Mouse (Mus musculus) hindbrain, embryonic 13.5 days (tissue): ENCODE results near the gene Dazap2. TPM values are rescaled to one million over a fixed set of nuclear protein-coding genes. Genes with fewer than 3 reads are reported as not detected.

Experiments
- ATAC-seq: fragments of 200-750 bp; cut with Nextera tagmentation; 2 replicates; pipeline ENCODE4 v1.8.0; 2017; ENCODE audit warnings: moderate TSS enrichment; ENCODE audit not compliant: low FRiP score
- H3K27ac ChIP-seq: fragments of 300-500 bp; sonication (generic); 2 replicates; pipeline ENCODE4 v1.5.1; 2015; ENCODE audit warnings: inconsistent platforms, mild to moderate bottlenecking, moderate library complexity
- H3K27me3 ChIP-seq: fragments of 300-500 bp; sonication (generic); 2 replicates; pipeline ENCODE4 v1.6.1; 2015; ENCODE audit warnings: mild to moderate bottlenecking, inconsistent platforms
- H3K36me3 ChIP-seq: fragments of 300-500 bp; sonication (generic); 2 replicates; pipeline ENCODE4 v1.6.1; 2015; ENCODE audit warnings: mild to moderate bottlenecking, inconsistent platforms
- H3K4me1 ChIP-seq: fragments of 300-500 bp; sonication (generic); replicated peaks from 2 replicates; pipeline ENCODE4 v1.6.1; 2015; ENCODE audit warnings: inconsistent platforms
- H3K4me2 ChIP-seq: fragments of 300-500 bp; sonication (generic); 2 replicates; pipeline ENCODE4 v1.6.1; 2015; ENCODE audit warnings: inconsistent platforms, mild to moderate bottlenecking, moderate library complexity
- H3K4me3 ChIP-seq: fragments of 300-500 bp; sonication (generic); 2 replicates; pipeline ENCODE4 v1.5.1; 2015; ENCODE audit warnings: mild to moderate bottlenecking, inconsistent platforms
- H3K9ac ChIP-seq: fragments of 300-500 bp; sonication (generic); 2 replicates; pipeline ENCODE4 v1.6.1; 2015; ENCODE audit warnings: mild to moderate bottlenecking, inconsistent platforms
- H3K9me3 ChIP-seq: fragments of 300-500 bp; sonication (generic); 2 replicates; pipeline ENCODE4 v1.6.1; 2016; ENCODE audit warnings: inconsistent platforms
- WGBS: fragments of 180-500 bp; shearing (Covaris S2); methylation state at CpG from one replicate; pipeline ENCODE4 v1.1.7; 2015; 5-methylcytosine and 5-hydroxymethylcytosine counted together
- polyA plus RNA-seq: library from polyadenylated mRNA; unstranded; fragments of >200 nt; fragmentation: Nextera tagmentation; extraction: Ambion mirVana; gene quantifications from 2 replicates; pipeline ENCODE4 v1.2.1, GENCODE M21; 2015

Dazap2 gene
- polyA plus RNA-seq = 150 and 152 TPM in 2 replicates

DNA sequence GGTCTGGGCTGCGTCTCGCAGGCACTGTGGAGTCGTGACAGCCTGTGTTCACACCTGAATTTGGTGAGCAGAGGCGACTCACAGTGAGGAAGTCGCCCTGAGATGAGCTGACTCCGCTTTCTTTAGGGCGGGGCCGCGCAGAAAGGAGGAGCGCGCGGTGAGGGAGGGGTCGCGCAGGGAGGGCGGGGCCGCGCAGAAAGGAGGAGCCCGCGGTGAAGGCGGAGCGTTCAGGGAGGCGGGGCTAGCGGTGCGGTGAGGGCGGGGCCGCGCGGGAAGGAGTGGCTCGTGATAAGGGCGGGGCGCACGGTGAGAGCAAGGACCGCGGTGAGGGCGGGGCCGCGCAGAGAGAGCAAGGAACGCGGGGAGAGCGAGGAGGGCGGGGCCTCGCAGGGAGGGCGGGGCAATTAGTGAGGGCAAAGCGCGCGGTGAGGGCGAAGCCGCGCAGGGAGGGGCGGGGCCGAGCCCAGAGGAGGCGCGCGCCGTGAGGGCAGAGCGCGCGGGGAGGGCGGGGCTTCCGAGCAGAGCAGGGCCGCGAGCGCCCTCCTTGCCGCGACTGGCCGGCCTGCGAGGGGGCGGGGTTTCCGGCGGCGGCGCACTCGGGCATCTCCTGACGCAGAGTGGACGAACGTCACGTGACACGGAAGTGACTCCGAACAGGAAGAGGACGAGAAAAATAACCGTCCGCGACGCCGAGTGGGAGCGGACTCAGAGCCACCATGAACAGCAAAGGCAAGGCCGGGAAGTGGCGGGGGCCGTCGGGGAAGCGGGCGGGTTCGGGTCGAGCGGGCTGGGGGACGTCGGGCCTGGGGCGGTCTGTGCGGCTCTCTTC, at the start of gene Dazap2:
TSS of gene Dazap2 (plus strand) at position 354 of the 829 bp plus-strand sequence.
- Histone ChIP-seq H3K36me3 (peaks cover 28% of the 10 kb centered on the region), H3K27ac (peak within 1 kb of the TSS; percentile 95), H3K4me1 (peaks cover 25% of the 10 kb centered on the region), H3K9me3 (no peaks in the 10 kb centered on the region), H3K27me3 (no peaks in the 10 kb centered on the region), H3K9ac (peak within 1 kb of the TSS; percentile 84), H3K4me3 (peak within 1 kb of the TSS; percentile 62), H3K4me2 (peak within 1 kb of the TSS; percentile 88)
- under 1% methylated on average over 84 of the region's 99 CpGs for WGBS
- ATAC-seq = peak; percentile 85

DNA sequence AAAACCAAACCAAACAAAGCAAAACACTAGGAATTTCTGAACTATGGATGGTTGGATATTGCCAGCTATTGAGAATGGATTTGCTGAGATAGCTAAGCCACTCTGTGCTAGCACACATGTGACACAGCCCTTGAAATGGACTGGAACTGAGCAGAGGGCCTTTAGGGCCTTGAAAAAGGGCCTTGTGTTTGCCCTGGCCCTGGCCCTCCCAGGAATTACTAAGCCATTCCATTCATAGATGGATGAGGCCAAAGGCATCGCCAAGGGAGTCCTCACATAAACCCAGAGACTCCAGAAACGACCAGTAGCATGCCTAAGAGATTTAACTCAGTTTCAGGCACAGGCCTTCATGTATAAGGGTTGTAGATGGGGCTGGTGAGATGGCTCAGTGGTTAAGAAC, 48.6 kb upstream of the Dazap2 start:
- no peaks in the 10 kb centered on the region for H3K36me3 ChIP-seq
- 76% methylated on average over 2 of the region's 2 CpGs for WGBS
- H3K27ac ChIP-seq = no peak overlapping the region
- no peak overlapping the region for H3K4me2 ChIP-seq
- ATAC-seq = no peak
- H3K9me3 ChIP-seq = no peaks in the 10 kb centered on the region
- no peak overlapping the region for H3K9ac ChIP-seq
- no peaks in the 10 kb centered on the region for H3K27me3 ChIP-seq
- no peak overlapping the region for H3K4me3 ChIP-seq
- no peaks in the 10 kb centered on the region for H3K4me1 ChIP-seq

DNA sequence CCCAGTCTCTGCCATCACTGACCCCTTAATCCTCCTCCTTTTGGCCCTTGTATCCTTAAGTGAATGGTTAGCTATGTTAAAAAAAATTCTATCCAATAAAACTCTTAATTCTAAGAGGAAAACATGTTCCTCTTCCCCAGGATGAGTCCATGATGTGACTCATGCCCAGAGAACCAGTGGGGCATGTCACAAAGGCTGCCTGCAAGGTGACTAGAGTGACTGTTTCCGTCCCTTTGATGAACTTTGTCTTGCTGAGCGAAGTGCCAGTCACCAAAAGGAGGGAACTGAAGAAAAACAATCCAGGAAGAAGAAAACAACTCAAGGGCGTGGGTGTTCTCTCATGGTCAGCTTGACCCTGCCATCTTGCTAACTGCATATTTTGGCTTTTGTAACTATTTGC, 45.9 kb upstream of the Dazap2 start:
- Histone ChIP-seq H3K4me1 (0 out of 2 replicates have a peak, but pooled peaks cover 8% of the 10 kb centered on the region), H3K4me3 (no peak overlapping the region), H3K36me3 (no peaks in the 10 kb centered on the region), H3K27ac (no peak overlapping the region), H3K9ac (no peak overlapping the region), H3K9me3 (no peaks in the 10 kb centered on the region), H3K4me2 (no peak overlapping the region), H3K27me3 (no peaks in the 10 kb centered on the region)
- 78% methylated on average over 3 of the region's 3 CpGs for WGBS
- no peak for ATAC-seq

DNA sequence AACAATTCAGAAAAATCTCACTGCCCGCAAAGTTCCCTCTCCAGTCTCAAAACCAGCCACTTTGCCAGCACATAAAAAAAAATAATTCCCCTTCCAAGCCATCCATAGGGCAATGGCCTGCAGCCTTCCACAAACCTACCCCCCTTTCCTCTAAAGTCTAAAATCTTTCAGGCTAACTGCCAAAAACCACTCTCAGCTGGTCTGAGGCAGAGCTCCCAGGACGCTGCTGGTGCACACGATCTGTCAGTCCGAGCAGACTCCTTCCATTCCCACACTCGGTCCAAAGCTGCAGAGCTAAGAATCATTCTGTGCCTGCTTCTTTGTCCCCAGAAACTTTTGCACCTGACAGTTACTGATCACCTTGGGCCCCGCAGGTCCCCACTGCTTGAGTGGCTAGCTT, 41.2 kb upstream of the Dazap2 start:
- H3K9ac ChIP-seq = no peak overlapping the region
- WGBS = 60% methylated on average over 6 of the region's 6 CpGs

DNA sequence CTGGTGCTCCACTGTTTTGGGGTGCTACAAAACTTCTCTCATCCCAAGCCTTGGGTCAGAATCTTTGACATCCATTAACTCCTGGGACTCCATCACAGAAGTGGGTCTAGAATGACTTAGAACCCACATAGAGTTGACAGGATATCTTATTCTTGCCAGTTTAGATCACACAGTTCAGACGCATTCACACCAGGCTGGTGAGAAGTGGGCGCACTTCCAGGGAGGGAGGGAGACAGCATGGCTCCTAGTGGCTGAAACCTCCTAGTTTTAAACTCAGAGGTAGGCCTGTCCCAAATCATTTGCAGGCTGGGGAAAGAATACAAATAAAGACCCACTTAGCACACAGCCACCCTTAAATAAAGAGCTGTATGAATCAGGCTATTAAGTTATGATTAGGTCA, 40.8 kb upstream of the Dazap2 start:
- Histone ChIP-seq H3K9ac (no peak overlapping the region), H3K36me3 (peaks cover 46% of the 10 kb centered on the region), H3K9me3 (no peaks in the 10 kb centered on the region), H3K27ac (peak overlapping the region; percentile 1; the same call in 1 of the 2 replicates), H3K4me1 (0 out of 2 replicates have a peak, but pooled peaks cover 9% of the 10 kb centered on the region), H3K4me3 (no peak overlapping the region), H3K4me2 (no peak overlapping the region), H3K27me3 (no peaks in the 10 kb centered on the region)
- WGBS = 84% methylated on average over 2 of the region's 2 CpGs
- ATAC-seq = no peak

More for the DNA sequence above, 41.2 kb upstream of the Dazap2 start:
- no peaks in the 10 kb centered on the region for H3K9me3 ChIP-seq
- H3K4me2 ChIP-seq = no peak overlapping the region
- no peak overlapping the region for H3K4me3 ChIP-seq
- H3K36me3 ChIP-seq = peaks cover 42% of the 10 kb centered on the region
- 0 out of 2 replicates have a peak, but pooled peaks cover 9% of the 10 kb centered on the region for H3K4me1 ChIP-seq
- no peak for ATAC-seq
- H3K27me3 ChIP-seq = no peaks in the 10 kb centered on the region
- H3K27ac ChIP-seq = peak overlapping the region; percentile 1; the same call in 1 of the 2 replicates

DNA sequence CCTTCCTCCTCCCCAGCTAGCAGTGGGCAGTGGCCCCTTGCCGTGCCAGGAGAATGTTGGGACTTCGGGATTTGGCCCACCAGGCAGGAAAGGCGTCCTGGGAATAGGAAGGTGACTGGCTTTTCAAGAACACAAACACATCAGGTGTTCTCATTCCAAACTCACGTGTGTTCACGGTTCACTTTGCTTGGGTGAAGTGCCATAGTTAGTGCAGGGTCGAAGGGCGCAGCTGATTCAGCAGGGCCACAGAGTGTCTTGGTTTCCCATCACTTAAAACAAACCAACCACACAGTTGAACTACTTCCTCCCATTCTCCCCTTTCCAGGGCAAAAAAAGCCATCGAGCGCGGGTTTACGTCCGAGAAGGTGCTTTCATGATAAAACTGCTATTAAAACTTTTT, 39.8 kb upstream of the Dazap2 start:
- Histone ChIP-seq H3K4me1 (0 out of 2 replicates have a peak, but pooled peaks cover 9% of the 10 kb centered on the region), H3K36me3 (peaks cover 56% of the 10 kb centered on the region), H3K4me2 (no peak overlapping the region), H3K27ac (no peak overlapping the region), H3K27me3 (no peaks in the 10 kb centered on the region), H3K9ac (no peak overlapping the region), H3K4me3 (no peak overlapping the region), H3K9me3 (no peaks in the 10 kb centered on the region)
- ATAC-seq = no peak
- WGBS = 88% methylated on average over 12 of the region's 12 CpGs

DNA sequence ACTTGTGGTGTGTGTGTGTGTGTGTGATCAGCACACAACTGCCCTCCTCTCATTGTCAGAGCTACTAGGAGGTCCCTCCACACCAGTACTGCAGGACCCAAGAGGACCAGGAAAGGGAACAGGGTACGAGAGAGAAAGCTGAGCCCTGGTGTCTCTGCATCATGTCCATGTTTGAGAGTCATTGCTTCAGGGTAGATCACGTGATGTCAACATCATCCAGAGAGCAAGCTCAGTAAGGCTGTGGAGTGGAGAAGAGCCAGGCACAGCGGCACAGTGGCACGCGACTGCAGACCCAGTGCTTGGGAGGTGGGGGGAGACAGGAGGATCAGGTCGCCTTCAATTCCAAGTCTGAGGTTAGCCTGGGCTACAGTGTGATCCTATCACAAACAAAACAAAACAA, 38.8 kb upstream of the Dazap2 start:
- 93% methylated on average over 6 of the region's 6 CpGs for WGBS

DNA sequence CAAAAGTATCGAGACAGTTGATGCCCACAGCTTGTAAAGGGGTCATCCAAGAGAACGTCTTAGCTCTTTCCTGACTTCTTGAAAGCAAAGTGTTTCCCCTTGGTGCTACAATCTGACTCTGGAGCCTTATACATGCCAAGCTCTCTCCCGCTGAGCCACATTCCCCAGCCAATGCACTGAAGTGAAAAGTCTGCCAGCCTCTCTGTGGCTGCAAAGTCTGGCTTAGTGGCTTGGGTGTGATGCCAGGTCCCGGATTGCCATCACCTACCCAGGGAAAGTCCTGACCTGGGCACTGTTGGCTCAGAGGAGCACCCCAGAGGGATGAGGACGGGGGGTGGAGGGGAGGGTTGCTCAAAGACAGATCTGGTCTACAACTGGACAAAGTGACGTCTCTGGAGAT, 38.3 kb upstream of the Dazap2 start:
- peaks cover 69% of the 10 kb centered on the region for H3K36me3 ChIP-seq
- no peaks in the 10 kb centered on the region for H3K9me3 ChIP-seq
- no peak for ATAC-seq
- H3K4me1 ChIP-seq = 0 out of 2 replicates have a peak, but pooled peaks cover 9% of the 10 kb centered on the region
- no peaks in the 10 kb centered on the region for H3K27me3 ChIP-seq
- H3K4me3 ChIP-seq = no peak overlapping the region
- WGBS = 90% methylated on average over 6 of the region's 6 CpGs
- no peak overlapping the region for H3K27ac ChIP-seq
- no peak overlapping the region for H3K4me2 ChIP-seq
- no peak overlapping the region for H3K9ac ChIP-seq

More for the DNA sequence above, 38.8 kb upstream of the Dazap2 start:
- Histone ChIP-seq H3K27ac (no peak overlapping the region), H3K36me3 (peaks cover 66% of the 10 kb centered on the region), H3K9me3 (no peaks in the 10 kb centered on the region), H3K27me3 (no peaks in the 10 kb centered on the region), H3K4me3 (no peak overlapping the region), H3K4me2 (no peak overlapping the region), H3K9ac (no peak overlapping the region), H3K4me1 (0 out of 2 replicates have a peak, but pooled peaks cover 9% of the 10 kb centered on the region)
- no peak for ATAC-seq

DNA sequence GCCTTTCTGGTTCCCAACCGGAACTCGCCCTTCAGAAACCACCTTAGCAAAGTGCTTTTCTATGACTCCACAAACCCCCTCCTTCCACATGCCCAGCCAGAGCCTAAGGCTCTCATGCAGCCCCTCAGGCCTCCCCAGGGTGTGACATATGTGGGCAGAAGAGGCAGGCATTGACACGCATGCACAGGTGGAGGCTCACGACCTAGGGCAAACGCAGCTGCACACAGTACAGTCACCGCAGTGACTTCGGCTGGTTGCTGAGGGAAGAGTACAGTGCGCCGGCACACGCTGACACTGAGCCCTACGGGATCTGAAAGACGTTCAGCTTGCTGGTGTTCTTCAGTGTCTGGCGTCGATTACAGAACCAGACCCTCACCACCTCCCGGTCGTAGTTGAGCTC, 37.2 kb upstream of the Dazap2 start:
- no peak overlapping the region for H3K4me2 ChIP-seq
- ATAC-seq = no peak
- peaks cover 80% of the 10 kb centered on the region for H3K36me3 ChIP-seq
- no peak overlapping the region for H3K9ac ChIP-seq
- no peak overlapping the region for H3K27ac ChIP-seq
- H3K4me1 ChIP-seq = 0 out of 2 replicates have a peak, but pooled peaks cover 9% of the 10 kb centered on the region
- no peaks in the 10 kb centered on the region for H3K9me3 ChIP-seq
- no peaks in the 10 kb centered on the region for H3K27me3 ChIP-seq
- WGBS = 89% methylated on average over 16 of the region's 16 CpGs
- H3K4me3 ChIP-seq = no peak overlapping the region

DNA sequence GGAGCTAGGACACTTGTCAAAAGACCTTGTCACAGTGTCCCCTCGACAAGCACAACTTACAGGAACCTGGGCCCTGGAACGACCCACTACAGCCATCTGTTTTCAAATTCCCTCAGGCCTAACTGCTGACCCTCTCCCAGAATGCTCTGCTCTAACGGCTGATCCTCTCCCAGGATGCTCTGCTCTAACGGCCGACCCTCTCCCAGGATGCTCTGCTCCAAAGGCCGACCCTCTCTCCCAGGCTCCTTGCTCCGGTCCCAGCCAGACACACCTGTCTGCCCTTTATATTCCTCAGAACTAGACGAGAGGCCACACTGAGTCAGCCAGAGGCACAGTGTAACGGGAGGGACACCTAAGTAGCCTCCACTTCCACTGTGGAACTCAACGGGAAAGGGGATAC, 35.0 kb upstream of the Dazap2 start:
- Histone ChIP-seq H3K9me3 (no peaks in the 10 kb centered on the region), H3K9ac (no peak overlapping the region), H3K36me3 (peaks cover 90% of the 10 kb centered on the region), H3K27ac (no peak overlapping the region), H3K4me1 (no peaks in the 10 kb centered on the region), H3K27me3 (no peaks in the 10 kb centered on the region), H3K4me2 (no peak overlapping the region), H3K4me3 (no peak overlapping the region)
- ATAC-seq = no peak
- 90% methylated on average over 10 of the region's 10 CpGs for WGBS

DNA sequence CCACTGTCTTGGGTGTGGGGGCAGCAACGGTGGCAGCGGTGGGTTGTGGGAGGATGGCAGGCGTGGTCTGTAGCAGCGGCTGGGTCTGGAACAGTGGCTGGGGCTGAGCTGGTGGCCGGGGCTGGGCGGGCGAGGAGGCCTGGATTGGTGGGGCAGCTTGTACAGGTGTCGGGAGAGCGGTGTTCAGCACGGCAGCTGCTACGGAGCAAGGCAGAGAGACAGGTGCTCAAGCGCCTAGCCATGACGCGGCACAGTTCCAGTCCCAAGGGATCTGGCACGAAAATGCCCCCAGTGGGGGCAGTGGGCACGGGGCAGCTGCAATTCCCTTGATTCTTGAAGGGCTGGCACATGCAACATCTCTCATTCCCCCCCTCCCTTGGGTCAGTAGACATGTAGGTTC, 29.2 kb upstream of the Dazap2 start:
- no peak for ATAC-seq
- Histone ChIP-seq H3K9me3 (no peaks in the 10 kb centered on the region), H3K9ac (no peak overlapping the region)

DNA sequence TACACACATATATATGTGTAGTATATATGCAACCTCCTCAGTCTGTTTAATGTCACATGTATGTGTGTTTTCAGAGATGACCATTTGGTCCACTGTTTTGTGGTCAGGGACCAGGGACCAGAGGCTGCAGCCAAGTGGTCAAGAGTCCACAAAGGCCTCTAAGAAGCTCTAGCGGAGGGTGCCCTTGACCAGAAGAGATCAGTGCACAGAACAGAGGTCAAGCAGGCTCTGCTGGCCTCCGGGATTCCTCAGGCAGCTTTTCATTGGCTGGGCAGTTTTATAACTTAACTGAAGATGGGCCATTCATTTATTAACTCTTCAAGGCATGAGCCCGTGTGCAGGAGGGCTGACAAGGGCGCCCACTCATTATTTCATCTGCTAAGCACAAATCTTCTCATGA, 28.0 kb upstream of the Dazap2 start:
- no peak overlapping the region for H3K27ac ChIP-seq
- no peak overlapping the region for H3K4me3 ChIP-seq
- no peaks in the 10 kb centered on the region for H3K27me3 ChIP-seq
- 82% methylated on average over 4 of the region's 4 CpGs for WGBS
- peaks cover 84% of the 10 kb centered on the region for H3K36me3 ChIP-seq
- ATAC-seq = no peak
- H3K9me3 ChIP-seq = no peaks in the 10 kb centered on the region
- H3K4me2 ChIP-seq = no peak overlapping the region
- no peaks in the 10 kb centered on the region for H3K4me1 ChIP-seq
- no peak overlapping the region for H3K9ac ChIP-seq

More for the DNA sequence above, 29.2 kb upstream of the Dazap2 start:
- no peaks in the 10 kb centered on the region for H3K27me3 ChIP-seq
- H3K27ac ChIP-seq = no peak overlapping the region
- no peaks in the 10 kb centered on the region for H3K4me1 ChIP-seq
- H3K36me3 ChIP-seq = peaks cover 87% of the 10 kb centered on the region
- 94% methylated on average over 16 of the region's 16 CpGs for WGBS
- no peak overlapping the region for H3K4me3 ChIP-seq
- no peak overlapping the region for H3K4me2 ChIP-seq

DNA sequence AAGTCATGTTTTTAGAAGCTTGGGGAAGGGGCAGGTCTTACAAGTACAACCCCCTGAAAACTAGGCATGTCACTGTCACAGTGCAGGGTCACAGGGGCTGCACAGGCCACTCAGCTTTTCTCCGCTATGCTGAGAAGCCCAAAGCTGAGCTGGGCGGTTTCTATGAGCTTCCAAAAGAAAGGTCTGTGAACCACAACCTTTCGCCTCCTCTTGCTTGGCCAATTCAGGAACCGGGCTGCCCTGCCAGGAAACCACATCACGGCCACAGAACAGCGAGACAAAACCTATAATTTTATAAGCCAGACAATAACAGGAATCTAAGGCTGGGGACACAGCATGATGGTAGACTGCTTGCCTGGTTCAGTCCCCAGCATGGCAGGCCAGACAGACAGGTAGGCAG, 26.9 kb upstream of the Dazap2 start:
- Histone ChIP-seq H3K4me2 (no peak overlapping the region), H3K27me3 (no peaks in the 10 kb centered on the region), H3K9ac (no peak overlapping the region), H3K4me3 (no peak overlapping the region), H3K4me1 (no peaks in the 10 kb centered on the region), H3K36me3 (peaks cover 74% of the 10 kb centered on the region), H3K9me3 (no peaks in the 10 kb centered on the region), H3K27ac (no peak overlapping the region)
- 79% methylated on average over 6 of the region's 6 CpGs for whole genome bisulfite sequencing
- ATAC-seq = no peak
